Mouse (Mus musculus) embryonic facial prominence, embryonic 14.5 days (tissue): ENCODE data around the gene Gbp4. TPM values are rescaled to one million over a fixed set of nuclear protein-coding genes. Genes with fewer than 3 reads are reported as not detected.
"Not testable (repeated sequence)": the region's sequence is repeated elsewhere in the genome, so short reads cannot be mapped to it uniquely, and the experiment has no call there.

Source experiments
- ATAC-seq: fragments of 200-750 bp; cut with Nextera tagmentation; 2 replicates; pipeline ENCODE4 v1.8.0; 2017; ENCODE audit warnings: low read depth, moderate number of reproducible peaks, moderate TSS enrichment
- DNase-seq: peaks from one replicate; pipeline ENCODE4 v3.0.0-alpha.2; 2015; ENCODE audit warnings: low spot score
- H3K27ac ChIP-seq: fragments of 300-500 bp; sonication (generic); replicated peaks from 2 replicates; pipeline ENCODE4 v1.5.1; 2014; ENCODE audit warnings: low read depth, mild to moderate bottlenecking, low read length, moderate library complexity
- H3K27me3 ChIP-seq: fragments of 300-500 bp; sonication (generic); replicated peaks from 2 replicates; pipeline ENCODE4 v1.6.1; 2014; ENCODE audit warnings: low read length; ENCODE audit not compliant: control insufficient read depth, insufficient read depth
- H3K36me3 ChIP-seq: fragments of 300-500 bp; sonication (generic); 2 replicates; pipeline ENCODE4 v1.6.1; 2014; ENCODE audit warnings: low read length, mixed read lengths; ENCODE audit not compliant: control insufficient read depth, insufficient read depth
- H3K4me1 ChIP-seq: fragments of 300-500 bp; sonication (generic); 2 replicates; pipeline ENCODE4 v1.6.1; 2014; ENCODE audit warnings: antibody characterized with exemption, low read length; ENCODE audit not compliant: control insufficient read depth, insufficient read depth
- H3K4me2 ChIP-seq: fragments of 300-500 bp; sonication (generic); 2 replicates; pipeline ENCODE4 v1.6.1; 2014; ENCODE audit warnings: low read depth, mild to moderate bottlenecking, low read length, moderate library complexity, mixed read lengths
- H3K4me3 ChIP-seq: fragments of 300-500 bp; sonication (generic); 2 replicates; pipeline ENCODE4 v1.5.1; 2014; ENCODE audit warnings: low read depth, mild to moderate bottlenecking, low read length
- H3K9ac ChIP-seq: fragments of 300-500 bp; sonication (generic); 2 replicates; pipeline ENCODE4 v1.6.1; 2014; ENCODE audit warnings: low read depth, mild to moderate bottlenecking, low read length, moderate library complexity, mixed read lengths
- H3K9me3 ChIP-seq: fragments of 300-500 bp; sonication (generic); 2 replicates; pipeline ENCODE4 v1.6.1; 2016; ENCODE audit warnings: low read length; ENCODE audit not compliant: control insufficient read depth
- polyA plus RNA-seq: library from polyadenylated mRNA; unstranded; fragments of >200 nt; fragmentation: Nextera tagmentation; extraction: Ambion mirVana; gene quantifications from 2 replicates; pipeline ENCODE4 v1.2.1, GENCODE M21; 2014

The Gbp4 gene
- polyA plus RNA-seq, 1 experiment from 2014 or later, result 1.2 TPM

DNA sequence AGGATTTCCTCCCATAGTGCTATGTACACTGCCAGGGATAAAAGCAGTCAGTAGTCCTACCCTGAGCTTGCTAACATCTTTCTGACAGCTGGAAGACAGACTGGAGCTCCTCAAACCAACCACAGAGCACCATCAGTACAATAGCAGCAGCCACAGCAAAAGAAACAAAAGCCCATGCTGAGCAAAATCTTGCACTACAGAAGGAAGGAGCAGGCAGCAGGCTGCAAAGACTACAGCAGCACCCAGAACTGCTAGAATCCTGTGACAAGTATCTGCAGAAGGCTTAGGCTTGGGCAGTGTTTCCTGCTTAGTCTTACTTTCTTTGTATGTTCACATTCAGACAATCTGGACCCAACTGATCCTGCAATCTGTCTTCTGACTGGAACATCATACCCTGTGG is 71.0 kb downstream of the Gbp4 start:
- DNase-seq, H3K4me3 ChIP-seq, ATAC-seq, H3K4me1 ChIP-seq, H3K4me2 ChIP-seq, H3K27me3 ChIP-seq, H3K36me3 ChIP-seq, H3K9ac ChIP-seq, H3K9me3 ChIP-seq, H3K27ac ChIP-seq: not testable (repeated sequence)

Other genes with a start within 250 kb of the Gbp4 start
- 1.1 and 1.6 TPM in 2 replicates for gene Abcg3, start 156.9 kb downstream of the Gbp4 start, polyA plus RNA-seq
- 4.2 and 4.6 TPM in 2 replicates for gene Gbp9, start within 50 bp of the Gbp4 start, polyA plus RNA-seq
- 0.79 and 1.2 TPM in 2 replicates for gene Gbp8, start within 50 bp of the Gbp4 start, polyA plus RNA-seq
- gene Gbp10, start 99.9 kb upstream of the Gbp4 start, polyA plus RNA-seq, result 0.61 and 0.96 TPM in 2 replicates
- 0.28 and 0.32 TPM in 2 replicates for gene Gm43302, start 154.1 kb upstream of the Gbp4 start, polyA plus RNA-seq
- 3.9 and 6.2 TPM in 2 replicates for gene Gbp6, start 154.1 kb upstream of the Gbp4 start, polyA plus RNA-seq